In the genomic region with DNA sequence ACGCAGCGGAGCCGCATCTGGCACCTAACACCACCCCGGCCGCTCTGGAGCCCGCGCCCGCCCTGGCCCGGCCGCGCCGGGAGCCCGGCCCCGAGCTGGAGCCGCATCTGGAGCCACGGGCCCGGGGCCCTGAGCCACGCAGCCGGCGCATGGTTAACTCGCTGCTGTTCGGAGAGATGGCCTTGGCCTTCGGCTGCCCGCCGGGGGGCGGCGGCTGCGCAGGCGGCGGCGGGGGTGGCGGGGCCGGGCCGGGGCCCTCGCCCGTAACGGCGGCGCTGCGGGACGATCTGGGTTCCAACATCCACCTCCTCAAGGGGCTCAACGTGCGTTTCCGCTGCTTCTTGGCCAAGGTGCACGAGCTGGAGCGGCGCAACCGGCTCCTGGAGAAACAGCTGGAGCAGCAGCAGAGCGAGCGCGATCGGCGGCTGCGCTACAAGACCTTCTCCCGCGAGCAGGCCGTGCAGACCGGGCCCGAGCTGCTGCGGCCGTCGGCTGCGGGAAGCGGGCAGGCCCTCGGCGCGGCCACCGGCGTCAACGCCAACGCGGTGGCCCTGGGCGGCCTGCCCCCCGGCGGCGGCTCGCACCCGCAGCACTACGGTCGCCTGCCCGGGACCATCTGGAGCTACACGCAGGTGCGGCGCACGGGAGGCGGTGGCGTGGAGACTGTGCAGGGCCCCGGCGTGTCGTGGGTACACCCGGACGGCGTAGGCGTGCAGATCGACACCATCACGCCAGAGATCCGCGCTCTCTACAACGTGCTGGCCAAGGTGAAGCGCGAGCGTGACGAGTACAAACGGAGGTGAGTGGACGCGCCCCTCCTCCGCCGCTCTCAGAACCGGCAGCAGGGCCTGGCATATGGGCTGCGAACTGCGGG, we compare ENCODE assay signal across 8 mouse cellular contexts. TPM values are rescaled to one million over a fixed set of nuclear protein-coding genes. Genes with fewer than 3 reads are reported as not detected.
A peak's percentile ranks its signal among the peaks of the same experiment; 100 is the strongest.
DNase-seq lines count a peak whose midpoint lies in the region; ATAC-seq and TF ChIP-seq lines count a peak whose summit lies in the region.

No protein-coding gene starts in this region.

- no peaks in the 10 kb centered on the region for H3K9me3 ChIP-seq in forebrain, embryonic 14.5 days (replicated peaks; ENCODE audit: control insufficient read depth, low read length)
- no peaks in the 10 kb centered on the region for H3K9me3 ChIP-seq in intestine, embryonic 14.5 days (ENCODE audit: control insufficient read depth, low read length)
- no peaks in the 10 kb centered on the region for H3K9me3 ChIP-seq in liver, embryonic 11.5 days (ENCODE audit: control insufficient read depth, low read length)

- H3K4me2 ChIP-seq in forebrain, embryonic 14.5 days (ENCODE audit: low read length), result peak overlapping the region; percentile 98
- peak overlapping the region; percentile 87 for H3K4me2 ChIP-seq in intestine, embryonic 14.5 days (ENCODE audit: low read length)
- H3K4me2 ChIP-seq in liver, embryonic 11.5 days, result peak overlapping the region; percentile 90

- H3K4me1 ChIP-seq in forebrain, embryonic 14.5 days (ENCODE audit: control insufficient read depth, insufficient read depth, low read length), result peaks cover 10% of the 10 kb centered on the region; the same call in 1 of the 2 replicates
- peaks cover 38% of the 10 kb centered on the region for H3K4me1 ChIP-seq in intestine, embryonic 14.5 days (replicated peaks; ENCODE audit: control insufficient read depth, insufficient read depth, low read length)
- H3K4me1 ChIP-seq in liver, embryonic 11.5 days (replicated peaks; ENCODE audit: control insufficient read depth, insufficient read depth, low read length), result peaks cover 27% of the 10 kb centered on the region
- H3K4me1 ChIP-seq in thymus, adult 2 months (replicated peaks; ENCODE audit: control insufficient read depth, insufficient read depth, low read length), result peaks cover 34% of the 10 kb centered on the region

- peak overlapping the region; percentile 83 for H3K9ac ChIP-seq in forebrain, embryonic 14.5 days (ENCODE audit: low read length)
- peak overlapping the region; percentile 81 for H3K9ac ChIP-seq in intestine, embryonic 14.5 days (ENCODE audit: low read length)
- peak overlapping the region; percentile 57 for H3K9ac ChIP-seq in liver, embryonic 11.5 days (ENCODE audit: low read depth, low read length)

- no peak for TF ChIP-seq POLR2A in brain, embryonic 14.5 days (IDR thresholded peaks at IDR 0.05; ENCODE audit: borderline replicate concordance, extremely low read depth, insufficient read depth, insufficient read length, poor library complexity, severe bottlenecking)
- no peak for TF ChIP-seq POLR2A in thymus, adult 2 months (IDR thresholded peaks at IDR 0.05; ENCODE audit: control insufficient read depth, extremely low read depth, insufficient read depth, low read length, poor library complexity)

- peak; percentile 47 for DNase-seq in kidney, adult 11 months
- DNase-seq in kidney, postnatal 14 days, result no peak
- peak; percentile 63 for DNase-seq in brain, embryonic 14.5 days (ENCODE audit: low read depth)
- peak; percentile 54 for DNase-seq in forebrain, embryonic 14.5 days (ENCODE audit: low spot score)
- peak; percentile 83 for DNase-seq in intestine, embryonic 14.5 days (ENCODE audit: low spot score)
- no peak for DNase-seq in liver, embryonic 11.5 days (ENCODE audit: low spot score)
- DNase-seq in natural killer cell, adult 2 months (ENCODE audit: low spot score in 2 of 2), result peak; percentile 42 to 51
- peak; percentile 45 for DNase-seq in thymus, adult 2 months

- under 1% methylated on average over 104 of the region's 111 CpGs for WGBS in forebrain, embryonic 14.5 days
- under 1% methylated on average over 106 of the region's 111 CpGs for WGBS in intestine, embryonic 14.5 days
- 1% methylated on average over 111 of the region's 111 CpGs for WGBS in liver, embryonic 11.5 days
- WGBS in thymus, adult 2 months, result under 1% methylated on average over 111 of the region's 111 CpGs

- H3K36me3 ChIP-seq in forebrain, embryonic 14.5 days (ENCODE audit: control insufficient read depth, insufficient read depth, low read length), result no peaks in the 10 kb centered on the region
- no peaks in the 10 kb centered on the region for H3K36me3 ChIP-seq in intestine, embryonic 14.5 days (ENCODE audit: control insufficient read depth, insufficient read depth, low read length)
- no peaks in the 10 kb centered on the region for H3K36me3 ChIP-seq in liver, embryonic 11.5 days (ENCODE audit: control insufficient read depth, insufficient read depth, low read length)
- H3K36me3 ChIP-seq in thymus, adult 2 months (ENCODE audit: control insufficient read depth, insufficient read depth, low read length), result no peaks in the 10 kb centered on the region

- ATAC-seq in forebrain, embryonic 14.5 days, result peak; percentile 21
- peak; percentile 57 for ATAC-seq in intestine, embryonic 14.5 days (replicated peaks; ENCODE audit: low FRiP score, low TSS enrichment, low read depth)
- peak; percentile 57; the same call in 1 of the 2 replicates for ATAC-seq in liver, embryonic 11.5 days (replicated peaks; ENCODE audit: low FRiP score)

- H3K27ac ChIP-seq in forebrain, embryonic 14.5 days (ENCODE audit: low read depth, low read length), result peak overlapping the region; percentile 79
- peak overlapping the region; percentile 83 for H3K27ac ChIP-seq in intestine, embryonic 14.5 days (ENCODE audit: low read depth)
- peak overlapping the region; percentile 60 for H3K27ac ChIP-seq in liver, embryonic 11.5 days (ENCODE audit: low read depth, low read length)
- H3K27ac ChIP-seq in thymus, adult 2 months (ENCODE audit: control insufficient read depth, insufficient read depth, low read length), result no peak overlapping the region

- H3K27me3 ChIP-seq in forebrain, embryonic 14.5 days (replicated peaks; ENCODE audit: control insufficient read depth, insufficient read depth, low read length), result 0 out of 2 replicates have a peak, but pooled peaks cover 6% of the 10 kb centered on the region
- H3K27me3 ChIP-seq in intestine, embryonic 14.5 days (replicated peaks; ENCODE audit: control insufficient read depth, insufficient read depth, low read length), result no peaks in the 10 kb centered on the region
- peaks cover 26% of the 10 kb centered on the region for H3K27me3 ChIP-seq in liver, embryonic 11.5 days (replicated peaks; ENCODE audit: control insufficient read depth, insufficient read depth, low read length)
- peaks cover 6% of the 10 kb centered on the region; the same call in 1 of the 2 replicates for H3K27me3 ChIP-seq in thymus, adult 2 months (ENCODE audit: control insufficient read depth, insufficient read depth, low read length)

- no peak for TF ChIP-seq CTCF in brain, embryonic 14.5 days (IDR thresholded peaks at IDR 0.05; ENCODE audit: borderline replicate concordance, extremely low read depth, insufficient read depth, insufficient read length)
- no peak for TF ChIP-seq CTCF in thymus, adult 2 months (IDR thresholded peaks at IDR 0.05; ENCODE audit: borderline replicate concordance, control insufficient read depth, extremely low read depth, insufficient read depth, low read length, poor library complexity)

- H3K4me3 ChIP-seq in forebrain, embryonic 14.5 days (ENCODE audit: low read depth, low read length), result peak overlapping the region; percentile 72
- peak overlapping the region; percentile 81 for H3K4me3 ChIP-seq in intestine, embryonic 14.5 days (ENCODE audit: low read depth, low read length)
- peak overlapping the region; percentile 71 for H3K4me3 ChIP-seq in liver, embryonic 11.5 days (ENCODE audit: low read depth, low read length)
- peak overlapping the region; percentile 66 for H3K4me3 ChIP-seq in thymus, adult 2 months (ENCODE audit: control insufficient read depth, insufficient read depth, low read length)

RNA-seq across cellular contexts. Expression of a gene that starts 27.9 kb away (rescaled TPM):
- polyA plus RNA-seq in brain, embryonic 14.5 days (2012; rRNA removed), result not detected in 2 replicates
- polyA plus RNA-seq in forebrain, embryonic 14.5 days (2014; fragmentation: Nextera tagmentation; extraction: Ambion mirVana), result not detected in 2 replicates
- not detected in 2 replicates for polyA plus RNA-seq in intestine, embryonic 14.5 days (2014; fragmentation: Nextera tagmentation; extraction: Ambion mirVana)
- polyA plus RNA-seq in liver, embryonic 11.5 days (2014; fragmentation: Nextera tagmentation; extraction: Ambion mirVana), result not detected in 2 replicates
- polyA plus RNA-seq in thymus, adult 2 months (2012; rRNA removed), result 0.04 TPM in 1 of 2 replicates, not detected in the other

RNA-seq across cellular contexts. Expression of a gene that starts 44.7 kb away (rescaled TPM):
- 5.6 and 11.0 TPM in 2 replicates for polyA plus RNA-seq in brain, embryonic 14.5 days (2012; rRNA removed)
- 3.1 and 4.5 TPM in 2 replicates for polyA plus RNA-seq in forebrain, embryonic 14.5 days (2014; fragmentation: Nextera tagmentation; extraction: Ambion mirVana)
- polyA plus RNA-seq in intestine, embryonic 14.5 days (2014; fragmentation: Nextera tagmentation; extraction: Ambion mirVana), result 5.1 and 5.2 TPM in 2 replicates
- 1.8 and 2.2 TPM in 2 replicates for polyA plus RNA-seq in liver, embryonic 11.5 days (2014; fragmentation: Nextera tagmentation; extraction: Ambion mirVana)
- polyA plus RNA-seq in thymus, adult 2 months (2012; rRNA removed), result 5.4 and 5.8 TPM in 2 replicates

RNA-seq across cellular contexts. Expression of a gene that starts 47.6 kb away (rescaled TPM):
- 24.2 and 26.4 TPM in 2 replicates for polyA plus RNA-seq in brain, embryonic 14.5 days (2012; rRNA removed)
- polyA plus RNA-seq in forebrain, embryonic 14.5 days (2014; fragmentation: Nextera tagmentation; extraction: Ambion mirVana), result 18.6 and 21.6 TPM in 2 replicates
- 10.1 and 11.0 TPM in 2 replicates for polyA plus RNA-seq in intestine, embryonic 14.5 days (2014; fragmentation: Nextera tagmentation; extraction: Ambion mirVana)
- polyA plus RNA-seq in liver, embryonic 11.5 days (2014; fragmentation: Nextera tagmentation; extraction: Ambion mirVana), result 45.2 and 52.0 TPM in 2 replicates
- polyA plus RNA-seq in thymus, adult 2 months (2012; rRNA removed), result 60.5 and 69.2 TPM in 2 replicates

Comparison
In these comparisons a context has a peak if more than half of its experiments do, and no peak if none do; other contexts are left out.
1. DNase-seq: peak in kidney, adult 11 months (single experiment), brain, embryonic 14.5 days (single experiment), forebrain, embryonic 14.5 days (single experiment), intestine, embryonic 14.5 days (single experiment), natural killer cell, adult 2 months (2 of 2) and thymus, adult 2 months (single experiment); none in kidney, postnatal 14 days (single experiment) and liver, embryonic 11.5 days (single experiment).
2. Peak in every context shown above with its lines, with median percentiles within 50 percentile points of each other: ATAC-seq, H3K4me2 ChIP-seq, H3K4me3 ChIP-seq and H3K9ac ChIP-seq.